Mouse (Mus musculus): ENCODE data around the gene Thada.

DNA sequence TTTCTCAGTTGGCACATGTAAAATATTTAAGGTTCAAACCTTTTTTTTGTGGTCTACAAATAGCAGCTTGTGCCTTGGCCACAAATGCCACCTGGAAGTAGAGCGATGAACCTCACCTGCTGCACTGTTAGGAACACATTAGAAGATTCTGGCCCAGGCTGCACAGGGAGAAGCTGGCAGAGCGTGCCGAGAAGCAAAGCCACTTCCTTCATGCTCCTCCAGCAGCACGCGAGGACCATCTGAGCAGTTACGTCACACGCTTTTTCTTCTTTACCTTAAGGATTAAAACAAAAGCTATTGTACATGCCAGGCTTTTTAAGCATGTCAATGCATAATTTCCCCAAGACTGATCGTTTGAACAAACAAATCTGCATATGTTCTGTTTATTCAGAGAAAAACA lies 43.1 kb downstream of the Thada start:
- TF ChIP-seq CTCF (IDR thresholded peaks at IDR 0.05; ENCODE audit: low read depth) (no peak), EP300 (IDR thresholded peaks at IDR 0.05; ENCODE audit: low read depth) (no peak)
